Mouse (Mus musculus): ENCODE measurements at regions not wholly inside any gene's neighbourhood (a gene's known extent, or its start where the extent isn't known, plus 50 kb on each side); places are given as distances from the start of the nearest gene placed in this dataset.

DNA sequence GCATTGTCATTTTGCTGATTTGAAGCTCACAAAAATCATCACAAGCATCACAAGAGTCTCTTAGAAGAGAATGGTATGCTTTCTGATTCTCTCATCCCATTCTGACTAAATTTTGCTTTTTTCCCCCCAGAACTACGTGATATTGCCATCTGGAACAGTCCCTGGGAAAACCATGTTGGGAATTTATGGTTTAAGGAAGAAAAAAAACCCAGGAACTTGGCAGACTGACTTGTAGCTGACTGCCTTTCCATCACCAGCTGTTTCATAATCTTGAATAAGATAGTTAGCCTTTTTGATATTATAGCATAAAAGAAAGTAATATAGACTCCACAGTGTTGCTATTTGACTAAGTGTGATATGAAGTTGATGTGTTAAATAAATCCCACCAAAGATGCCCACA lies 110.7 kb upstream of the Oprm1 start:
- no peak for DNase-seq

DNA sequence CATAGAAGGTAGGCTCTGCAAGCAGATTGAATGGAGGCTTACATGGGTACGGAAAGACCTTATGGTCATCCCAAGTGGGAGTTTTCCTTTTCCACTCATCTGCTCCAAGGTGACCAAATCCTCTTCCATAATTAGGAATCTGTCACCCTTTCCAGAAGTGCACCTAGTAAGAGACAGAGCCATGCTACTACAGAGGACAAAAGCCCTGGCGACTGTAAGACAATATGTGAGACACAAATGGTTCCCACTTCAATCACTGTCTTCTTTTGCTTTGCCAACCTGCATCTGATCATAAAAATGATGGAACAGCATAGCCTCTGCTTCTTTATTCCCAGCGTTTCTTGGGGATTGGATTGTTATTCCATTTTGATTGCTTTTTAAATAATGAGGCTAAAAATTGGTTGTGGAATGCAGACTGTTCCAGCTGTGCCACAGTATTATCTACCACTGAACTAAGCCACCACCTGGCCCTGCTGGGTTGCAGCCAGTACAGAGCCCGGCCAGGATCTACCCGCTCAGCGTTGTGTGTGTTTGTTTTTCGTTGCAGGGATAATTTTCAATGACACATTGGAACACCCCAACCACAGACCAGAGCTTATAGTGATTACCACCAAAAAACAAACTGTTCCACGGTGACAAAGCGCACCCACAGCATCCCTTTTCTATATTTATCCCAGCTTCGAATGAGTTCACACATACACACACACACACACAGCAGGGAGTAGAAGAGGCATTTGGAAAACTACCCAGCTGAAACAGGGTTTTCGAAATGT lies 72.8 kb upstream of the Oprm1 start:
- no peak for DNase-seq

DNA sequence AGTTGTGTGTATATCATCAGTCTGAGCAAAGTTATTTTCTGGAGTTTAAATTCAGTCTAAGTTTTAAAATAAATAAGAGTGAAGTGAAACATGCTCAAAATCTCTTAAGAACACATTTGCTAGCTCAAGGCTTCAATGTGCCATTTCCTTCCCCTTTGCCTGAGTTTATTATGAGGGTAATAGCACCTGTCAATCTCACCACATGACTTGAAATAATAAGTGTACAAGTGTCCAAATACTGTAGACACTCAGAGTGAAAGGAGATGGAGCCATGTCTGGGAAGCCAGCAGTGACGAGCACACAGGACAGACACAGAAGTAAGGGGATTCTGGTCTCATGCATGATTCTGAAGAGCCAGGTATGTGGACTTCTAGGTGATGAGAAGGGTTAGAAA lies 72.2 kb upstream of the Oprm1 start:
- no peak for DNase-seq

Measured in cerebellum, adult 18-20 months (tissue).